Mouse (Mus musculus): ENCODE data around the gene Plpp2. TPM values are rescaled to one million over a fixed set of nuclear protein-coding genes. Genes with fewer than 3 reads are reported as not detected.

The Plpp2 gene
- polyA plus RNA-seq, 1 experiment from 2014 or later = 13.3 TPM

DNA sequence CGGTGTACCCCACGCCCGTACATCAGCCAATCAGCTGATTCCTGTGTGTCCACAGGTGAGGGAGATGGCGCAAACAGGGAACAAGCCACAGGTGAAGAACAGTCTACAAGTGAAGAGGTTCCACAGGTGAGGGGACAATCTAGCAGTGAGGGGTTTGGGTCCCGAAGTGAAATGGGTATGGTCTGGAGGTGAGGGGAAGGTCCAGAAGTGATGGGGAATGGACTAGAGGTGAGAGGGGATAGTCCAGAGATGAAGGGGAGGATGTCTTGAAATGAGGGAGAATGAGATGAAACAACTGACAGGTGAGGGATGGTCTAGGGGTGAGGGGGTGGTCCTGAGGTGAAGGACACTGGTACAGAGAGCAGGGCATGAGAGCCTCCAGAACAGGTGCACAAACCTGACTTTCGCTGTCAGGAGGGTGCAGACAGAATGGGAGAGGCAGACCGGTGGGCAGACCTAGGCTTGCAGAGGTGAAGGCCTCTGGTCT is 21.7 kb upstream of the Plpp2 start:
- ATAC-seq (replicated peaks; ENCODE audit: insufficient number of reproducible peaks, low FRiP score, low TSS enrichment, low read depth) = no peak; the same call in none of the 2 replicates
- WGBS = 24% methylated on average over 7 of the region's 7 CpGs
- no peaks in the 10 kb centered on the region for H3K9me3 ChIP-seq (replicated peaks; ENCODE audit: control insufficient read depth, low read length)
- H3K4me1 ChIP-seq (ENCODE audit: control insufficient read depth, insufficient read depth, low read length) = no peaks in the 10 kb centered on the region
- no peaks in the 10 kb centered on the region for H3K36me3 ChIP-seq (replicated peaks; ENCODE audit: control insufficient read depth, insufficient read depth, low read depth, low read length)
- peak overlapping the region; percentile 72 for H3K4me2 ChIP-seq (ENCODE audit: low read depth, low read length)
- H3K27me3 ChIP-seq (ENCODE audit: control insufficient read depth, insufficient read depth, low read length) = no peaks in the 10 kb centered on the region
- H3K9ac ChIP-seq (replicated peaks; ENCODE audit: low read length) = peak overlapping the region; percentile 84
- no peak for DNase-seq (ENCODE audit: low spot score)
- no peak overlapping the region for H3K27ac ChIP-seq (replicated peaks; ENCODE audit: low read depth, low read length)
- peak overlapping the region; percentile 74 for H3K4me3 ChIP-seq (ENCODE audit: low read depth, low read length)

DNA sequence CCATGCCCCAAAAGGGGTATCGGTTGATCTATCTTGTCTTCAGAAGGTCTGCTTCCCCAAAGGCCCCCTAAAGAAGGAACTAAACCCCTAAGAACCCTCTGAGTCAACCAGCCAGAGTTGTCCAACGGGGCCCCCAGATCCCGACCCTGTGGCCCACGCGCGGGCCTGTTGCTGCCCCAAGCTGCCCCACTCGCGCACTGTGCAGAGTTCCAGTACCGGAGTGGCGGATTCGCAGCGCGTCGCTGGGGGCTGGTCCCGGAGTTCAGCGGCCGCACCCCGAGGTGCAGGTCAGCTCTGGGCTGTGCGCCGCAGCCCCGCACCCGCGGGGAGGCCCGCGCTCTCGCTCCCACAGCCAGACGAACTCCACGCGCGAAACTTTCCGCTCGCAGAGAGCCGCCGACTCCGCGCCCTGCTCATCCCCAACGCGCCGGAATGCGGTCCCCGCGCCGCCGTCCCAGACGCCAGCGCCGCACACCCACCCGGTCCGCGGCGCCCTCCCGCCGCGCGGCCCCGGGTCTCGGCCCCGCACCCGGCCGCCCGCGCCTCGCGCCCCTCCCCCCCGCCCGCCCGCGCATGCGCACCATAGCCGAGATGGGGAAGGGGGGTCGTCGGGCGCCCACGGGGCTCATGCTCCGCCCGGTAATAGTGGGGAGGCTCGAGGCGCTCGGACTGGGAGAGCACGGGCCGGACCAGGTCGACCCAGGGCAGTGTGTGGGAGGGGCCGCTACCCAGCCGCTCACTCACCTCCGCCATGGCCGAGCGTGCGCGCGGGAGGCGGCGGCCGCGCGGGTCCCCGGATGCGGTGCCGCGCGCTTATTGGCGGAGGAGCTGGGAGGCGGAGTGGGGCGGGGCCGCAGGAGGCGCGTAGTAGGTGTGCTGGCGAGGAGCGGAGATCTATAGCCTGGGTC is 21.0 kb upstream of the Plpp2 start, which contains the start of gene Mier2:
Mier2 (minus strand) TSS at position 870 of the 908 bp plus-strand sequence.
- H3K4me1 ChIP-seq (ENCODE audit: control insufficient read depth, insufficient read depth, low read length) = no peaks in the 10 kb centered on the region
- ATAC-seq (replicated peaks; ENCODE audit: insufficient number of reproducible peaks, low FRiP score, low TSS enrichment, low read depth) = peak; percentile 87
- H3K9ac ChIP-seq (replicated peaks; ENCODE audit: low read length) = peak within 1 kb of the TSS; percentile 84
- peak within 1 kb of the TSS; percentile 54; the same call in 1 of the 2 replicates for H3K27ac ChIP-seq (replicated peaks; ENCODE audit: low read depth, low read length)
- H3K4me2 ChIP-seq (ENCODE audit: low read depth, low read length) = peak within 1 kb of the TSS; percentile 72
- no peaks in the 10 kb centered on the region for H3K36me3 ChIP-seq (replicated peaks; ENCODE audit: control insufficient read depth, insufficient read depth, low read depth, low read length)
- peak; percentile 80 for DNase-seq (ENCODE audit: low spot score)
- under 1% methylated on average over 72 of the region's 108 CpGs for WGBS
- H3K27me3 ChIP-seq (ENCODE audit: control insufficient read depth, insufficient read depth, low read length) = no peaks in the 10 kb centered on the region
- H3K4me3 ChIP-seq (ENCODE audit: low read depth, low read length) = peak within 1 kb of the TSS; percentile 74
- no peaks in the 10 kb centered on the region for H3K9me3 ChIP-seq (replicated peaks; ENCODE audit: control insufficient read depth, low read length)

DNA sequence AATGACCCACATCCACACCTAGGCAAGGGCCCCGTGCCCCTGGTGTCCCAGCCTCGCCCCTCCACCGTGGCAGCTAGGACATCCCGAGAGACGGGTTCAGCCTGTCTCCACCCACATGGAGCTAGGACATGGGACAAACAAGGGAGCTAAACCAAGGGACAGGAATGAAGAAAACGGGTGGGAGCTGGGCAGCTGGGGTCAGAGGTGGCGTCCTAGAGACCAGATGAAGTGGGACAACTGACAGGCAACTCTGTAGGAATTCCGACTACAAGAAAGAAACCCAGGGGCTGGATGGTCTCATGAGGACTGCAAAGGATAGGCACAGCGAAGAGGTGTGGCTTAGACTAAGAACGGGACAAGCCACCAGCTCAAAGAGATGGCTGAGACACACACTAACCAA is 20.1 kb upstream of the Plpp2 start:
- H3K27ac ChIP-seq (replicated peaks; ENCODE audit: low read depth, low read length) = no peak overlapping the region
- WGBS = 36% methylated on average over 10 of the region's 10 CpGs

DNA sequence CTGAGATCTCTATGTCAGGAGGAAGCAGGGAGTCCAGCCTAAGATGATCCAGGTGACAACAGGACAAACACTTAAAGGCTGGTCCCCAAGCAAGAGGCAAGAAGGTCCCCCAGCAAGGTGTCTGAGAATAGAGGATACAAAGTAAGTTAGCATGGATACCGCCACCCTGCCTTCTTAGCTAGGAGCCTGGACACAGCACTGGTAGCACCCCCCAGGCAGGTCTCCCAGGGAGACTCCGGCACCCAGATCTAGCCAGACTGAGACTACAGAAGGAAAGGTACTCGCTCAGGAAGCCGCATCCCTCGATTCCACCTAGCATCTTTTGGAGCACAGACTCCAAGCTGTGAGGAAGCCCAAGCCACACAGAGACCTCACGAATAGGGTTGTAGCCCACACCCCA is 19.6 kb upstream of the Plpp2 start:
- no peak for ATAC-seq (replicated peaks; ENCODE audit: insufficient number of reproducible peaks, low FRiP score, low TSS enrichment, low read depth)
- Histone ChIP-seq H3K4me3 (ENCODE audit: low read depth, low read length) (no peak overlapping the region), H3K27me3 (ENCODE audit: control insufficient read depth, insufficient read depth, low read length) (no peaks in the 10 kb centered on the region), H3K36me3 (replicated peaks; ENCODE audit: control insufficient read depth, insufficient read depth, low read depth, low read length) (peaks cover 11% of the 10 kb centered on the region), H3K9ac (replicated peaks; ENCODE audit: low read length) (no peak overlapping the region), H3K27ac (replicated peaks; ENCODE audit: low read depth, low read length) (no peak overlapping the region), H3K9me3 (replicated peaks; ENCODE audit: control insufficient read depth, low read length) (no peaks in the 10 kb centered on the region), H3K4me2 (ENCODE audit: low read depth, low read length) (peak overlapping the region; percentile 72), H3K4me1 (ENCODE audit: control insufficient read depth, insufficient read depth, low read length) (no peaks in the 10 kb centered on the region)
- DNase-seq (ENCODE audit: low spot score) = no peak
- WGBS = 91% methylated on average over 6 of the region's 6 CpGs

More for the DNA sequence above, 20.1 kb upstream of the Plpp2 start:
- H3K36me3 ChIP-seq (replicated peaks; ENCODE audit: control insufficient read depth, insufficient read depth, low read depth, low read length) = peaks cover 6% of the 10 kb centered on the region
- H3K4me3 ChIP-seq (ENCODE audit: low read depth, low read length) = peak overlapping the region; percentile 74
- ATAC-seq (replicated peaks; ENCODE audit: insufficient number of reproducible peaks, low FRiP score, low TSS enrichment, low read depth) (no peak), DNase-seq (ENCODE audit: low spot score) (no peak)
- no peak overlapping the region for H3K9ac ChIP-seq (replicated peaks; ENCODE audit: low read length)
- no peaks in the 10 kb centered on the region for H3K9me3 ChIP-seq (replicated peaks; ENCODE audit: control insufficient read depth, low read length)
- H3K4me1 ChIP-seq (ENCODE audit: control insufficient read depth, insufficient read depth, low read length) = no peaks in the 10 kb centered on the region
- peak overlapping the region; percentile 72 for H3K4me2 ChIP-seq (ENCODE audit: low read depth, low read length)
- no peaks in the 10 kb centered on the region for H3K27me3 ChIP-seq (ENCODE audit: control insufficient read depth, insufficient read depth, low read length)

DNA sequence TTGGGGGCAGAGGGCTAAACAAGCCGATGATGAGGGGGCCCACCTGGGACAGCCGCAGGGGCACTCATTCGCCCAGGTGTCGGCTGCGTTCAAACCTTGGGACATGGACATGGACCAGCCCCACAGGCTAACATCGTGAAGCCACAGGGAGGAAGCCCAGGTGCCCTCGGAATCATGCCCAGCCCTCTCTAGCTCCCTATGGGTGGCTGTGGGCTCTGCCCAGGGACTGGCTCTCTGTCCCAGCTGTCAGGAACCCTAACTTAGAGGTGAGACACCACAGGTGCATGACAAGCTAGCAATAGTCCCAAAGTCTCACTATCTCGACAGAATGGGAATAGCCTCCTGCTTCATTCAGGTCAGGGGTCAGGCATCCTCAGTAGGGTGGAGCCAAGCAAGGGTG is 18.9 kb upstream of the Plpp2 start:
- Histone ChIP-seq H3K27ac (replicated peaks; ENCODE audit: low read depth, low read length) (no peak overlapping the region), H3K27me3 (ENCODE audit: control insufficient read depth, insufficient read depth, low read length) (no peaks in the 10 kb centered on the region), H3K4me1 (ENCODE audit: control insufficient read depth, insufficient read depth, low read length) (no peaks in the 10 kb centered on the region), H3K9me3 (replicated peaks; ENCODE audit: control insufficient read depth, low read length) (no peaks in the 10 kb centered on the region), H3K36me3 (replicated peaks; ENCODE audit: control insufficient read depth, insufficient read depth, low read depth, low read length) (peaks cover 14% of the 10 kb centered on the region), H3K4me3 (ENCODE audit: low read depth, low read length) (no peak overlapping the region), H3K4me2 (ENCODE audit: low read depth, low read length) (no peak overlapping the region), H3K9ac (replicated peaks; ENCODE audit: low read length) (no peak overlapping the region)
- no peak for DNase-seq (ENCODE audit: low spot score)
- 88% methylated on average over 8 of the region's 8 CpGs for WGBS
- ATAC-seq (replicated peaks; ENCODE audit: insufficient number of reproducible peaks, low FRiP score, low TSS enrichment, low read depth) = no peak

DNA sequence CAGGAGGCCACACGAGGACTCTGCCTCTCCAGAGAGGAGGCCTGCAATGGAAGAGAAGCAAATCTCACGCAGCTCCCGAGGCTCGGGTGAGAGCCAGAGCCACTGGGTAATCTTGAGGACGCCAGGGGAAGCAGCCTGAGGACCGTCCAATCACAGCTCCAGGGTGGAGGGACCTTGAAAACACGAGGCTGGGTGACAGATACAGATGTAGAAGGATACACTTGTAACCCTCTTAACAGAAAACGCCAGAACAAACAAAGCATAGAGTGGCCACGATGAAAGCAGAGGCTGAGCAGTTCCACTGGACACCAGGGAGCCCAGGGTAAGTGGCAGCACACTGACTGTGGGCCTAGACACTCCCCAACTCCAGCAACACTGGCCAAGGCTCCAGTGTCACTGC is 16.8 kb upstream of the Plpp2 start:
- ATAC-seq (replicated peaks; ENCODE audit: insufficient number of reproducible peaks, low FRiP score, low TSS enrichment, low read depth) = no peak
- WGBS = 88% methylated on average over 9 of the region's 9 CpGs
- no peak for DNase-seq (ENCODE audit: low spot score)
- no peak overlapping the region for H3K4me2 ChIP-seq (ENCODE audit: low read depth, low read length)
- H3K4me1 ChIP-seq (ENCODE audit: control insufficient read depth, insufficient read depth, low read length) = no peaks in the 10 kb centered on the region
- no peak overlapping the region for H3K4me3 ChIP-seq (ENCODE audit: low read depth, low read length)
- H3K9ac ChIP-seq (replicated peaks; ENCODE audit: low read length) = no peak overlapping the region
- H3K36me3 ChIP-seq (replicated peaks; ENCODE audit: control insufficient read depth, insufficient read depth, low read depth, low read length) = peaks cover 14% of the 10 kb centered on the region
- H3K27me3 ChIP-seq (ENCODE audit: control insufficient read depth, insufficient read depth, low read length) = no peaks in the 10 kb centered on the region
- no peaks in the 10 kb centered on the region for H3K9me3 ChIP-seq (replicated peaks; ENCODE audit: control insufficient read depth, low read length)
- no peak overlapping the region for H3K27ac ChIP-seq (replicated peaks; ENCODE audit: low read depth, low read length)

DNA sequence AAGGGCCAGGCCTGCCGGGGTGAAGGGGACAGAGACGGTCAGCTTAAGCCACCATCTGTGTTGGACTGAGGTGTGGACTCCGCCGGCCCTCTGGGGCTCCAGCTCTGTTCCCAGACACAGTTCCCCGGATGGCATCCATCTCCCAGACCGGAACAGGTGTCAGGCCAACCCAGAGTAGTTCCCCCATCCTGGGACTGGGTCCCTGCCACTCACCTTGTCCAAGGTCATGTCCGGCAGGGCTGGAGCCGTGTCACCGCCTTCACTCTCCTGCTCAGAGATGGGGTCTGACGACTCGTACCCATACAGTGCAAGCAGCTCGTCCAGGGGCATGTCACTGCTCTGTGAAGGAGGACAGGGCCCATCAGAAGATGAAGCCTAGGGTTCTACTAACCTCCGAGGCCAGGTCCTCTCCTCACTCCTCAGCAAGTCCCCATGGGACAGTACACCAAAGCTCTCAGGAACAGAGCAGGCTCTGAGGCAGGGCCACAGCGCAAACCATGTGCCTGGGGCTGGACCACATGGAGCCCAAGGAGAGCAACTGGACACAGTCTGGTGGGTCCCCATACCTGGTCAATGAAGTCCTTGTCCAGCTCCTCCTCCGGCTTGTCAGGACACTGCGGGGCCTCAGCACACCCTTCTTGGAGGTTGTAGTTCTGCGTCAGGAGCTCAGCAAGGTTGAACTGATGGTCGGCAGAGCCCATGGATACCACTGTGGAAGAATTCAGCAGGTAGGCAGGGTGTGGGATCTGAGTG is 15.6 kb upstream of the Plpp2 start:
- no peak for ATAC-seq (replicated peaks; ENCODE audit: insufficient number of reproducible peaks, low FRiP score, low TSS enrichment, low read depth)
- 93% methylated on average over 18 of the region's 18 CpGs for WGBS
- no peak overlapping the region for H3K27ac ChIP-seq (replicated peaks; ENCODE audit: low read depth, low read length)
- no peak overlapping the region for H3K9ac ChIP-seq (replicated peaks; ENCODE audit: low read length)
- peaks cover 20% of the 10 kb centered on the region for H3K36me3 ChIP-seq (replicated peaks; ENCODE audit: control insufficient read depth, insufficient read depth, low read depth, low read length)
- DNase-seq (ENCODE audit: low spot score) = no peak
- no peak overlapping the region for H3K4me2 ChIP-seq (ENCODE audit: low read depth, low read length)
- H3K4me1 ChIP-seq (ENCODE audit: control insufficient read depth, insufficient read depth, low read length) = no peaks in the 10 kb centered on the region
- H3K27me3 ChIP-seq (ENCODE audit: control insufficient read depth, insufficient read depth, low read length) = no peaks in the 10 kb centered on the region
- no peaks in the 10 kb centered on the region for H3K9me3 ChIP-seq (replicated peaks; ENCODE audit: control insufficient read depth, low read length)
- no peak overlapping the region for H3K4me3 ChIP-seq (ENCODE audit: low read depth, low read length)
